Mouse (Mus musculus): ENCODE data around the gene Rai1. TPM values are rescaled to one million over a fixed set of nuclear protein-coding genes. Genes with fewer than 3 reads are reported as not detected.

Rai1 gene
- total RNA-seq, 2 experiments from 2014 or later, result 43.9 to 46.7 TPM

- no peak for DNase-seq
Measured at GRCm38 (mm10) chr11:60163362-60163761, 58.5 kb downstream of the Rai1 start.

GRCm38 (mm10) chr11:60164450-60164849 lies 59.6 kb downstream of the Rai1 start:
- DNase-seq, result no peak

GRCm38 (mm10) chr11:60165076-60165475 lies 60.3 kb downstream of the Rai1 start:
- peak; percentile 71 to 74 for DNase-seq

DNA sequence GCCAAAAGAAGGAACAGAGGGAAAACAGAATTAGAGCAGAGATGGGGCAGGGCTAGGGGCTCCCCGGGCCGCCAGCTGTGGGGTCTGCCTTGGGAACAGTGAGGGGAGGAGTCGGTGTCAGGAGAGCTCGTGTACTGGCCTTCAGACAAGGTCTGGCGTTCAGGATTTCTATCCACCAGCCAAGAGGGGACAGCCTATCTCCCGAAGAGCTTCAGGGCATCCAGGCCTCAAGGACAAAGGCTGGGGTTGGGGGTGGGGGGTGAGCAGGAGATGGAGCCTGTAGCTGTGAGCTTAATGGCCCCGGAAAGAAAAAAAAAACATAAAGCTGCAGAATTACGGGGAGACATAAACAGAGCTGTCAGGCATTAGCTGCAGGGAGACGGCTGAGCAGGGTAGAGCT lies 64.0 kb downstream of the Rai1 start:
- peak; percentile 55 to 73 for DNase-seq

- DNase-seq, result no peak
Measured at GRCm38 (mm10) chr11:60172074-60172473, 67.3 kb downstream of the Rai1 start.

DNA sequence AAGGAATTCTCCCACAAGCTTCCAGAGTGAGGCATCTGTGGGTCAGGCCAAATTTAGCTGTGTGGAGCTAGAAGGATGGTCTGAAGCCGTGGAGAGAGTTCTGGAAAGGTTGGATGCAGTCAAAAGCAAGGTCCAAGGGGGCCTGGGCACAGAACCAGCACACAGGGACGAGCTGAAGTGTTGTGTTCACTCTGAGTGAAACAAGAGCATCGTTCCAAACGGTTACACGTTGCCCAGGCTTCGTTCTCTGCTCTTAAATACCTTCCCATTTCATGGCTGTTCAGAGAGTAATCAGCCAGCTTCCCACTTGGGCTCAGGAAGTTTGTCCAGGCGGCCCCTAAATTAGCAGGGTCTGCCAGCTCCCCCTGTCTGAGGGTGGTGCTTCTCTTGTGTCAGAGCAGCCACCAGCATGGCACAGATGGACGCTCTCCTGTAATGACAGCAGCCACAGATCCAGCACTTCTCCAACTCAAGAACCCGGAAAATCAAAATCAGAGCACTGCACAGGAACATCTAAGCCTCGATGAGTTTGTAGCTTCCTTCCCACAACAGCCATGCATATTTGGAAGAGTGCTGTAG lies 68.9 kb downstream of the Rai1 start:
- no peak for DNase-seq

DNA sequence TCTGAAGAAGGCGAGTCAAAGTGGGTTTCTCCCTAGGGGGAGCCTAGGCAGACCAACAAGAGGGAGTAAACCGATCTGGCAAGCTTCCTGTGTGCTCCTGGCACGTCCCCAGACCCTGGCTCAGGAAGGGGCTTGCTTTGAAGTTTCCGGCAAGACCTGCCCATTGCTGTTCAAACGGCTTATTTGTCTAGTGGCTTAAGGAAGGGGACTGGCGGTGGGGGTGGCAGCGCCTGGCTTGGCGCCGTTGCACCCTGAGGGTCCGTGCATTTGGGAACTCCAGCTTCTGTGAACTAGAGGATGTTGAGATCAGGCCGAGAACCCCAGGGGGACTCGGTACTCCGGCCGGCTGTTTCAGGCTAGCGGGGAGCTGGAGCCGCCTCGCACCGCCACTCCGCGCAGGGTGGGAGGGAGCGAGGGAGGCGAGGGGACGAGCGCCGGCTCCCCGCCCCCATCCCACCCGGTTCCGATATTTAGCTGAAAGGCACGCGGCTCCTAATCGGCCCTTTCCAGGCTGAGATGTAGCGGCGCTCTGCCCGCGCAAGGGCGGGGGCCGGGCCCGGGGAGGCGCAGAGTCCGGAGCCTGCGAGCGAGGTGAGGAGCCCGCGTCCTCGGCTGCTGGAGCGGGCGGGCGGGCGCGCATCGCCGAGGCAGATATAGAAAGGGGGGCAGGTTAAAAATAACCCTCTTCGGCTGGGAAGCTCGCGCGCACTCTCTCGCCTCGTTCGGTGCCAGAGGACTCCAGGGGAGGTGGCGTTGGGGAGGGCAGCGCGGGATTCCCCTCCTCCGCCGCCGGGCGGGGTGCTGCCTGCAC lies 70.8 kb downstream of the Rai1 start:
- peak; percentile 72 to 76 for DNase-seq

DNA sequence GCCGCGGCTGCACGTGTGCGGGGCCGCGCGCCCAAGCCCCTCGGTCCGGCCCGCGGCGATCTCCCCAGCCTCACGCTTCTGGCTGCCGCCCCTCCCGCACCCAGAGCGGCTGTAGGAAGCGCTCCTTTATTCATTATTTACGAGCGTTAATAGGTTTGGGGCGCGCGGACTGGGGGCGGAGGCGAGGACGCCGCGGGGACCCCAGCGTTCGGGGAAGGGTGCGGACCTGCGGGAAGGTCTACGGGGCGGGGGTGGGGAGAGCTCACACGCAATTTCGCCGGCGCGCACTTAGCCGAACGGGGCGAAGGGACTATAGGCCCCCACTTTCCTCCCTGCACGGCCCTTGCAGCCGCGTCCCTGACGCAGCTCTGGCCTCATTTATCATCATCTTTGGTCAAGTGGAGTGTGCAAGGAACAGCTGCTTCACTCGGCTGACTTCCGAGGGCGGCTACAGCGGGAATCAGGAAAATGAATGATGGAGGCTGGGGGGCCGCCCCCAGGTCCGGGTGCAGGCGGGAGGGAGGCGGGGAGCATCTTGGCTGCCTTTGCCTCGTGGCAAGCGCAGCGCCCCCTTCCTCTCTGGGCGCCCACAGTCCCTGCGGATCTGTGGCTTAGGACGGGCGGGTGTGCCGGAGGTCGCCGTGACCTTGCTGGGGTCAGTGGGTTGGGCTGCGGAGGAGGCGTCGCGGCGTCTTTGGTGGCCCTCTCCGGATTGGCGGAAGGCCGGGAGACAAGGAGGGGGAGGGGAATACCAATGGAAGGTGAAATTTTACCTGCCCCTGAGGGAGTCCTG lies 71.6 kb downstream of the Rai1 start:
- peak; percentile 77 to 82 for DNase-seq

GRCm38 (mm10) chr11:60176975-60177657 lies 72.3 kb downstream of the Rai1 start:
- DNase-seq, result no peak

- no peak for DNase-seq
Measured at GRCm38 (mm10) chr11:60178005-60178404, 73.2 kb downstream of the Rai1 start.

GRCm38 (mm10) chr11:60178506-60178905 lies 73.7 kb downstream of the Rai1 start:
- DNase-seq, result no peak

- DNase-seq, result peak; percentile 51 to 65
Measured at GRCm38 (mm10) chr11:60182116-60182670, 77.4 kb downstream of the Rai1 start.

GRCm38 (mm10) chr11:60182741-60183140 lies 77.9 kb downstream of the Rai1 start:
- no peak for DNase-seq

GRCm38 (mm10) chr11:60184346-60185325 lies 79.8 kb downstream of the Rai1 start:
- DNase-seq, result no peak

GRCm38 (mm10) chr11:60185396-60186231 lies 80.8 kb downstream of the Rai1 start:
- DNase-seq, result peak; percentile 55 to 58

- no peak for DNase-seq
Measured at GRCm38 (mm10) chr11:60187070-60187469, 82.3 kb downstream of the Rai1 start.

- no peak for DNase-seq
Measured at GRCm38 (mm10) chr11:60188275-60188853, 83.6 kb downstream of the Rai1 start.

DNA sequence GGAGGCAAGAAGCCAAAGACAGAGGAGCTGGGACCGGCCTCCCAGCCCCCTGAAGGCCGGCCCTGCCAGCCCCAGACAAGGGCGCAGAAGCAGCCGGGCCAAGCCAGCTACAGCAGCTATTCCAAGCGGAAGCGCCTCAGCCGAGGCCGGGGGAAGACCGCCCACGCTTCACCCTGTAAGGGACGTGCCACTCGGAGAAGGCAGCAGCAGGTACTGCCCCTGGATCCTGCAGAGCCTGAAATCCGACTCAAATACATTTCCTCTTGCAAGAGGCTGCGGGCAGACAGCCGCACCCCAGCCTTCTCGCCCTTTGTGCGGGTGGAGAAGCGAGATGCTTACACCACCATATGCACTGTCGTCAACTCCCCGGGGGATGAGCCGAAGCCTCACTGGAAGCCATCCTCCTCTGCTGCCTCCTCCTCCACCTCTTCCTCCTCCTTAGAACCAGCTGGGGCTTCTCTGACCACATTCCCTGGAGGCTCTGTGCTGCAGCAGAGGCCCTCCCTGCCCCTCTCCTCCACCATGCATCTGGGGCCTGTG lies 84.8 kb downstream of the Rai1 start:
- DNase-seq, result no peak

DNA sequence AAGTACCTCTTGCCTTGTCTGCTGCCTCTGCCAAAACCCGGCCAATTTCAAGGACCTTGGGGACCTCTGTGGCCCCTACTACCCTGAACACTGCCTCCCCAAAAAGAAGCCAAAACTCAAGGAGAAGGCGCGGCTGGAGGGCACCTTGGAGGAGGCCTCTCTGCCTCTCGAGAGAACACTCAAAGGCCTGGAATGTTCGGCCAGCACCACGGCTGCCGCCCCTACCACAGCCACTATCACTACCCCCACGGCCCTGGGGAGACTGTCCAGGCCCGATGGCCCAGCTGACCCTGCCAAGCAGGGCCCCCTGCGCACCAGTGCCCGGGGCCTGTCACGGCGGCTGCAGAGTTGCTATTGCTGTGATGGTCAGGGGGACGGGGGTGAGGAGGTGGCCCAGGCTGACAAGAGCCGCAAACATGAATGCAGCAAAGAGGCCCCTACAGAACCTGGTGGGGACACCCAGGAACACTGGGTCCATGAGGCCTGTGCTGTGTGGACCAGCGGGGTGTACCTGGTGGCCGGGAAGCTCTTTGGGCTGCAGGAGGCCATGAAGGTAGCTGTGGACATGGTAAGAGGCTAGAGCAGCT lies 85.3 kb downstream of the Rai1 start:
- no peak for DNase-seq
